Mouse (Mus musculus): ENCODE data around the gene Cbarp. TPM values are rescaled to one million over a fixed set of nuclear protein-coding genes. Genes with fewer than 3 reads are reported as not detected.

Cbarp gene
- polyA plus RNA-seq, 1 experiment from 2014 or later: 2.6 TPM

DNA sequence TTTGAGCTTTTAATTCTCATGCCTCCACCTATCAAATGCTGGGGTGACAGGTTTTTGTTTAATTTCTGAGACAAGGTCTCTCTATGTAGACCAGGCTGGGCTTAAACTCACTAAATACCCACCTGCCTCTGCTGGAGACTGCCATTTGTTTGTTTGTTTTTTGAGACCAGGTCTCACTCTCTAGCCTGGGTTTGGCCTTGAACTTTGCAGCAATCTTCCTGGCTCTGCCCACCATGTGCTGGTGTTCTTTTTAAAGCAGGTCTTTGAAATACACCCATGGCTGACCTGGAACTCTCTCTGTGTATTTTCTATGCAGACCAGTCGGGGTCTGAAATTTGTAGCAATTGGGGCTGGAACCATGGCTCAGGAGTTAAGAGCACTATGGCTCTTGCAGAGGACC is 5.0 kb downstream of the Cbarp start:
- H3K27ac ChIP-seq (replicated peaks in 1 of 2; ENCODE audit: control insufficient read depth in 1 of 2, insufficient read depth in 1 of 2, low read depth in 2 of 2, low read length in 2 of 2): no peak overlapping the region

DNA sequence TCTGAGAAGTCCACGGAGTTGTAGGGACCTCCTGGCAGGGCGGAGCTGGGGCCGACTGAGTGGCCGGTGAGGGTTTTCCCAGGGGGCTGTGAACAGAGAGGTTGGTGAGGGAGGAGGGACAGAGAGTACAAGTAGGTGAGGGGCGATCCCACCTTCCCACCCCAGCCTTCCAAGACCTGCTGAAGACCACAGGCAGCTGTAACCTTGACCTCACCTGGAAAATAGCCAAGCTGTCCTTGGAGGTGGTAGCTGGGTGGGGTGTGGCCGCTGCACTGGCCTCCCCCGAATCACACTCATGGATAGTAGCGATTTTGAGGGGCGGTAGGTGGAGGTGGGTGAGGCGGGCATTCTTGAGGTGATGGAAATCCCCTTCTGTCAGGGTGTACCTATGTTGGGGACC is 5.5 kb downstream of the Cbarp start:
- Histone ChIP-seq H3K27me3 (ENCODE audit: control insufficient read depth, insufficient read depth, low read length) (peaks cover 31% of the 10 kb centered on the region), H3K36me3 (ENCODE audit: control insufficient read depth, insufficient read depth, low read length) (peaks cover 26% of the 10 kb centered on the region), H3K4me1 (ENCODE audit: control insufficient read depth in 2 of 2, insufficient read depth in 2 of 2, low read length in 2 of 2) (peaks cover 18 to 45% of the 10 kb centered on the region in 2 experiments), H3K9me3 (ENCODE audit: control insufficient read depth, low read length) (0 out of 2 replicates have a peak, but pooled peaks cover 3% of the 10 kb centered on the region), H3K4me3 (ENCODE audit: control insufficient read depth in 1 of 2, insufficient read depth in 1 of 2, low read depth in 1 of 2, low read length in 2 of 2) (no peak overlapping the region), H3K27ac (replicated peaks in 1 of 2; ENCODE audit: control insufficient read depth in 1 of 2, insufficient read depth in 1 of 2, low read depth in 2 of 2, low read length in 2 of 2) (no peak overlapping the region), H3K4me2 (ENCODE audit: low read length) (no peak overlapping the region), H3K9ac (ENCODE audit: low read length) (no peak overlapping the region)
- ATAC-seq (ENCODE audit: insufficient number of reproducible peaks, insufficient read depth, low FRiP score, low read depth): no peak
- 86% methylated on average over 10 of the region's 10 CpGs for WGBS

More for the DNA sequence above, 5.0 kb downstream of the Cbarp start:
- ATAC-seq (ENCODE audit: insufficient number of reproducible peaks, insufficient read depth, low FRiP score, low read depth): no peak
- Histone ChIP-seq H3K4me1 (ENCODE audit: control insufficient read depth in 2 of 2, insufficient read depth in 2 of 2, low read length in 2 of 2) (peaks cover 18 to 45% of the 10 kb centered on the region in 2 experiments), H3K36me3 (ENCODE audit: control insufficient read depth, insufficient read depth, low read length) (peaks cover 21% of the 10 kb centered on the region), H3K4me2 (ENCODE audit: low read length) (no peak overlapping the region), H3K27me3 (ENCODE audit: control insufficient read depth, insufficient read depth, low read length) (peaks cover 31% of the 10 kb centered on the region), H3K4me3 (ENCODE audit: control insufficient read depth in 1 of 2, insufficient read depth in 1 of 2, low read depth in 1 of 2, low read length in 2 of 2) (no peak overlapping the region), H3K9me3 (ENCODE audit: control insufficient read depth, low read length) (0 out of 2 replicates have a peak, but pooled peaks cover 3% of the 10 kb centered on the region), H3K9ac (ENCODE audit: low read length) (no peak overlapping the region)
- 88% methylated on average over 1 of the region's 1 CpGs for WGBS

DNA sequence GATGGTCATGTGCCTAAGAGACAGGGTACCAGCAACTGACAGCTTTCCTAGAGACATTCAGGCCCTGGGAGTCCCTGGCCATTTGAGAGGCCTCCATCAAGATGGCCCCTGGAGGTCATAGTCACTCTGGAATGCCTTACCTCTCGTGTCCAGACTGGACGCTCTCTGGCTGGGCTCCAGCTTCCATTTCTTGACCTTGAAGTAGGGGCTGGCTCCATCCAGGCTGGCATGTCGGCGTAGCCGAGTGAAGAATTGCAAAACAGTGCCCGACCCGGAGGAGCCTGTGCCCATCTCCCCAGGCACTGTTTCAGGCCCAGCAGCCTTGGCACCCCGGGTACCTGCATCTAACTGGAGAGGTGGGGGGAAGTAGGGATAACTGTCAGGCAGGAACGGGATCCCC is 6.2 kb downstream of the Cbarp start:
- WGBS: 74% methylated on average over 9 of the region's 9 CpGs
- Histone ChIP-seq H3K4me3 (ENCODE audit: control insufficient read depth in 1 of 2, insufficient read depth in 1 of 2, low read depth in 1 of 2, low read length in 2 of 2) (no peak overlapping the region), H3K4me2 (ENCODE audit: low read length) (no peak overlapping the region), H3K36me3 (ENCODE audit: control insufficient read depth, insufficient read depth, low read length) (peaks cover 34% of the 10 kb centered on the region), H3K27me3 (ENCODE audit: control insufficient read depth, insufficient read depth, low read length) (peaks cover 31% of the 10 kb centered on the region), H3K9me3 (ENCODE audit: control insufficient read depth, low read length) (0 out of 2 replicates have a peak, but pooled peaks cover 3% of the 10 kb centered on the region), H3K4me1 (ENCODE audit: control insufficient read depth in 2 of 2, insufficient read depth in 2 of 2, low read length in 2 of 2) (peaks cover 18 to 45% of the 10 kb centered on the region in 2 experiments), H3K9ac (ENCODE audit: low read length) (no peak overlapping the region), H3K27ac (replicated peaks in 1 of 2; ENCODE audit: control insufficient read depth in 1 of 2, insufficient read depth in 1 of 2, low read depth in 2 of 2, low read length in 2 of 2) (no peak overlapping the region)
- ATAC-seq (ENCODE audit: insufficient number of reproducible peaks, insufficient read depth, low FRiP score, low read depth): no peak

DNA sequence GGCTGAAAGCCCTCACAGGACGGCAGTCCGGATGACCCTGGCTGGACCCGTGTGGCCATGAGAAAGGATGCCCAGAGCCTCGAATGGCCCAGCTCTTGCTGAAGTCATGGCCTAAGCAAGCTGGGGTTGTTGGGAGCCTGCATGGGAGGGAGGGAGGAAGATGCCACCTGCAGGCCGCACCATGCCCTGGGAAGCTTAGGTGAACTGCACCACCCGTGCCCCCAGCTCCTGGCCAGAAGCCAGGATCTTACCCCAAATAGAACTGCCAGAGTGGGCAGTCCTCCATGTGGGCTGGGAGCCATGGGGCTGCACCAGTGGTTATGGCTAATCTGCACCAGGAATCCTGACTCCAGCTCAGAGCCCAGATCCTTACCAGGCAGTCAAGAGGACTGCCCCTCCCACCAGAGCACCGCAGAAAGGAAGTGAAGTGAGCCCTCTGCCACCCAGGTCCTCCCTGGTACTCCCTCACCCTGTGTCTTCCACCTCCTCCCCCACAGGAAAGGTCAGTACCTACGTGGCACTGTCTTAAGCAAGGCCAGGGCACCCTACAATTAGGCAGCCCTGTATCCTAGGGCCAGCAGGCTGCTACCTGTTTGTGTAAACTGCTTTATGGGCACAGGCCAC is 7.3 kb downstream of the Cbarp start:
- peak; percentile 11; the same call in 1 of the 2 replicates for ATAC-seq (ENCODE audit: insufficient number of reproducible peaks, insufficient read depth, low FRiP score, low read depth)
- Histone ChIP-seq H3K27ac (replicated peaks in 1 of 2; ENCODE audit: control insufficient read depth in 1 of 2, insufficient read depth in 1 of 2, low read depth in 2 of 2, low read length in 2 of 2) (peak overlapping the region in 1 of 2 experiments; percentile 51; a peak in 2 of 4 replicates), H3K4me1 (ENCODE audit: control insufficient read depth in 2 of 2, insufficient read depth in 2 of 2, low read length in 2 of 2) (peaks cover 18 to 37% of the 10 kb centered on the region in 2 experiments), H3K9ac (ENCODE audit: low read length) (0 out of 2 replicates have a peak overlapping the region, but pooled peaks have one; percentile 1), H3K9me3 (ENCODE audit: control insufficient read depth, low read length) (0 out of 2 replicates have a peak, but pooled peaks cover 3% of the 10 kb centered on the region), H3K36me3 (ENCODE audit: control insufficient read depth, insufficient read depth, low read length) (peaks cover 44% of the 10 kb centered on the region), H3K4me2 (ENCODE audit: low read length) (no peak overlapping the region), H3K27me3 (ENCODE audit: control insufficient read depth, insufficient read depth, low read length) (peaks cover 30% of the 10 kb centered on the region), H3K4me3 (ENCODE audit: control insufficient read depth in 1 of 2, insufficient read depth in 1 of 2, low read depth in 1 of 2, low read length in 2 of 2) (no peak overlapping the region)
- 54% methylated on average over 8 of the region's 8 CpGs for WGBS

DNA sequence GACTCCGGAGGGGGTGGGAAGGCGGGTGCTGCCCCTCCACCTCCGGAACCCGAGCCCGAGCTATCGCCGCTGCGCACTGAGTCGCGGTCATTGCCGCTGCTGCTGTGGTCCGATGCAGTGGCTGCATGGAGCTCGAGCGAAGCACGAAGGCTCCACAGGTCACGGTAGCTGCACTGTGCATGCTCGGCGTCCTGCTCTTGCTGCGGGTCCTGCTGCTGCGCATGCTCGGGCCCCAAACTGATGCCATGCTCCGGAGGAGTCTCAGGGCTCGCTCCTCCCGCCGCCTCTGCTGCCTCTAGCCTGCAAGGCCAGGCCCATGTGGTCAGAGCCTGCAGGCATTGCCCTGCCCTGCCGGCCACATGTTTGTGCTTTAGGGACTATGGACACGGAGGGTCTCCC is 8.7 kb downstream of the Cbarp start:
- Histone ChIP-seq H3K36me3 (ENCODE audit: control insufficient read depth, insufficient read depth, low read length) (peaks cover 58% of the 10 kb centered on the region), H3K4me3 (ENCODE audit: control insufficient read depth in 1 of 2, insufficient read depth in 1 of 2, low read depth in 1 of 2, low read length in 2 of 2) (no peak overlapping the region), H3K4me2 (ENCODE audit: low read length) (peak overlapping the region; percentile 41), H3K9me3 (ENCODE audit: control insufficient read depth, low read length) (0 out of 2 replicates have a peak, but pooled peaks cover 3% of the 10 kb centered on the region), H3K27ac (replicated peaks in 1 of 2; ENCODE audit: control insufficient read depth in 1 of 2, insufficient read depth in 1 of 2, low read depth in 2 of 2, low read length in 2 of 2) (no peak overlapping the region), H3K4me1 (ENCODE audit: control insufficient read depth in 2 of 2, insufficient read depth in 2 of 2, low read length in 2 of 2) (peaks cover 11 to 23% of the 10 kb centered on the region in 2 experiments), H3K9ac (ENCODE audit: low read length) (no peak overlapping the region), H3K27me3 (ENCODE audit: control insufficient read depth, insufficient read depth, low read length) (peaks cover 17% of the 10 kb centered on the region; the same call in 1 of the 2 replicates)
- ATAC-seq (ENCODE audit: insufficient number of reproducible peaks, insufficient read depth, low FRiP score, low read depth): no peak
- WGBS: 49% methylated on average over 27 of the region's 27 CpGs

DNA sequence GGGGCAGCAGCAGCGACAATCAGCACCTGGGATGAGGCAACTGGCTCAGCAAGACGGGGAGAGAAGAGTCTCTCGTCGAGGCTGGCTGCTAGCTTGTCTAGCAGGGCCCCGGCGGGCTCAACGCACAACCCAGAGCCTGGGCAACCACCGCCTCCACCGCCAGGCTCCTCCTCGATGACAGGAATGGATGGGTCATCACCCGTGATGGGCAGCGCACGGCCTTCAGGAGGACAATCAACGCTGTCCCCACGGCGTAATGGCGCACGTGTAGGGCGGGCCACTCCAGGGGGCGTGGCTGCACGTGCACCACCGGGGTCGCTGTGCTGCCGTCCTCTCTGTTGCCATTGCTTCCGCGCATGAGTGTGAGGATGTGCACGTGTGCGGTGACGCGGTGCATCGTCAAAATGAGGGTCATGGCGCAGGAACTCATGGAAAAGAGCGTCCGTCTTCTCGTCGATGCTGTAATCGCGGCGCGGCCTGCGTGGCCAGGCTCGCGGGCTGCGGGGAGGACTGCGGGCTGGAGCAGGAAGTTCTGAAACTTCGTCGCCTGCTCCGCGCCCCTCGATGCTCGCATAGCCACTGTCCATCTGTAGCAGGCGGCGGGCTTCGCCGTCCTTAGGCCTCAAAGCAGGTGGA is 9.2 kb downstream of the Cbarp start:
- H3K4me1 ChIP-seq (ENCODE audit: control insufficient read depth in 2 of 2, insufficient read depth in 2 of 2, low read length in 2 of 2): peaks cover 9 to 18% of the 10 kb centered on the region in 2 experiments
- H3K9ac ChIP-seq (ENCODE audit: low read length): no peak overlapping the region
- H3K4me3 ChIP-seq (ENCODE audit: control insufficient read depth in 1 of 2, insufficient read depth in 1 of 2, low read depth in 1 of 2, low read length in 2 of 2): no peak overlapping the region
- H3K4me2 ChIP-seq (ENCODE audit: low read length): peak overlapping the region; percentile 41
- H3K27me3 ChIP-seq (ENCODE audit: control insufficient read depth, insufficient read depth, low read length): peaks cover 12% of the 10 kb centered on the region; the same call in 1 of the 2 replicates
- no peak overlapping the region for H3K27ac ChIP-seq (replicated peaks in 1 of 2; ENCODE audit: control insufficient read depth in 1 of 2, insufficient read depth in 1 of 2, low read depth in 2 of 2, low read length in 2 of 2)
- 0 out of 2 replicates have a peak, but pooled peaks cover 3% of the 10 kb centered on the region for H3K9me3 ChIP-seq (ENCODE audit: control insufficient read depth, low read length)
- peaks cover 64% of the 10 kb centered on the region for H3K36me3 ChIP-seq (ENCODE audit: control insufficient read depth, insufficient read depth, low read length)
- 25% methylated on average over 55 of the region's 55 CpGs for WGBS
- ATAC-seq (ENCODE audit: insufficient number of reproducible peaks, insufficient read depth, low FRiP score, low read depth): no peak

DNA sequence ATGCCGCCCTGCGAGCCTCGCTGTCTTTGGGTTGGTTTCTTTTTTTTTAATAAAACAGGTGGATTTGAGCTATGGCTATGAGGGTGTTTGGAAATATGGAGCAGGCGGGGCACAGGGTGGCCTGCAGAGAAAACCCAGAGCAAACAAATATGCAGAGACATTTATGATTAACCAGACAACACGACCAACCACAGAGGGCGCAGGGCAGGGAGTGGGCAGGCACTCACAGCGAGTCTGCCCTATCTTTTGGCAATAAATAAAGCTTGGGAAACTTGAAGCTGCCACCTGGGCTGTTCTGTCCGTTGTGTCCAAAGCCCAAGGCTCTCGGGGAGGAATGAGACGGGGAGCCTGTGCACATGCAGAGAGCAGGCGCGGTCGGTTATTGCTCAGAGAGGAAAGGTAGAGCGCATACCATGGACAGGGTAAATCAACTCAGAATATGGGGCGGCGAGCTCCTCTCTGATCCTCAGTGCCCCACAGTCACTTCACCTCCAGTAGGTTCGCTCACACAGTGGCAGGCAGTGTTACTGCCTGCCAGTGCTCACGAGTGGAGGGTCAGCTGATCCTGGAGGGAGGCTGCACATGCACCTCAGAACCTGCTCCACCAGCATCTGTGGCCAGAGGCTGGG is 10.1 kb downstream of the Cbarp start:
- H3K36me3 ChIP-seq (ENCODE audit: control insufficient read depth, insufficient read depth, low read length): peaks cover 73% of the 10 kb centered on the region
- no peak for ATAC-seq (ENCODE audit: insufficient number of reproducible peaks, insufficient read depth, low FRiP score, low read depth)
- H3K4me2 ChIP-seq (ENCODE audit: low read length): no peak overlapping the region

More for the DNA sequence above, 10.1 kb downstream of the Cbarp start:
- Histone ChIP-seq H3K27me3 (ENCODE audit: control insufficient read depth, insufficient read depth, low read length) (0 out of 2 replicates have a peak, but pooled peaks cover 4% of the 10 kb centered on the region), H3K27ac (replicated peaks in 1 of 2; ENCODE audit: control insufficient read depth in 1 of 2, insufficient read depth in 1 of 2, low read depth in 2 of 2, low read length in 2 of 2) (no peak overlapping the region), H3K4me1 (ENCODE audit: control insufficient read depth in 2 of 2, insufficient read depth in 2 of 2, low read length in 2 of 2) (peaks cover 9 to 15% of the 10 kb centered on the region in 2 experiments), H3K9me3 (ENCODE audit: control insufficient read depth, low read length) (no peaks in the 10 kb centered on the region), H3K9ac (ENCODE audit: low read length) (no peak overlapping the region), H3K4me3 (ENCODE audit: control insufficient read depth in 1 of 2, insufficient read depth in 1 of 2, low read depth in 1 of 2, low read length in 2 of 2) (no peak overlapping the region)
- WGBS: 85% methylated on average over 18 of the region's 18 CpGs
